Mouse (Mus musculus): Measurements from ENCODE around the gene Aloxe3. TPM values are rescaled to one million over a fixed set of nuclear protein-coding genes. Genes with fewer than 3 reads are reported as not detected.
A peak's percentile ranks its signal among the peaks of the same experiment; 100 is the strongest.

Aloxe3 gene
- polyA plus RNA-seq, 1 experiment from 2014 or later = 0.37 TPM

DNA sequence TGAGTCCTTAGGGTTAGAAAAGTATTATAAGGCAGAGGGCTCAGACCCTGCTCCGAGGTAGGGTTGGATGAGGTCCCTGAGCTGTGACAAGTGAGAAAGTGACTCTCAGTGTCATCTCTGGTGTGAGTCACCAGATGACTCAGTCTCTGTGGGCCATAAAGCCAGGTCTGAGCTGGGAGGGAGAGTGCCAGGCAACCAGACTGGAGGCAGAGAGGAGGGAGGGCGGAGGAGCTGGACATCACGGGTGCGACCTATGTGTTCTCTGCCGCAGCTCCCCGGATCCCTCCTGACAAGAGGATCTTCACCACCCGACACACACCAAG lies 23.3 kb upstream of the Aloxe3 start:
- 90% methylated on average over 7 of the region's 7 CpGs for WGBS (ENCODE audit: insufficient replicate concordance)
- Histone ChIP-seq H3K9me3 (replicated peaks; ENCODE audit: control insufficient read depth, low read length) (no peaks in the 10 kb centered on the region), H3K27ac (ENCODE audit: low read depth, low read length) (no peak overlapping the region), H3K27me3 (ENCODE audit: control insufficient read depth, insufficient read depth, low read length) (no peaks in the 10 kb centered on the region), H3K4me1 (ENCODE audit: control insufficient read depth, insufficient read depth, low read length) (peaks cover 34% of the 10 kb centered on the region), H3K4me3 (ENCODE audit: low read depth, low read length) (no peak overlapping the region), H3K4me2 (no peak overlapping the region), H3K36me3 (ENCODE audit: control insufficient read depth, insufficient read depth, low read length) (peaks cover 38% of the 10 kb centered on the region), H3K9ac (ENCODE audit: low read depth, low read length) (no peak overlapping the region)
- no peak for ATAC-seq (replicated peaks; ENCODE audit: insufficient number of reproducible peaks, low FRiP score, low TSS enrichment)

GRCm38 (mm10) chr11:69103121-69103520 lies 22.6 kb upstream of the Aloxe3 start:
- H3K27me3 ChIP-seq (ENCODE audit: control insufficient read depth, insufficient read depth, low read length) = no peaks in the 10 kb centered on the region
- no peak overlapping the region for H3K9ac ChIP-seq (ENCODE audit: low read depth, low read length)
- H3K4me3 ChIP-seq (ENCODE audit: low read depth, low read length) = no peak overlapping the region
- WGBS (ENCODE audit: insufficient replicate concordance) = 91% methylated on average over 14 of the region's 14 CpGs
- H3K27ac ChIP-seq (ENCODE audit: low read depth, low read length) = no peak overlapping the region
- no peak overlapping the region for H3K4me2 ChIP-seq
- no peak for ATAC-seq (replicated peaks; ENCODE audit: insufficient number of reproducible peaks, low FRiP score, low TSS enrichment)
- H3K36me3 ChIP-seq (ENCODE audit: control insufficient read depth, insufficient read depth, low read length) = peaks cover 40% of the 10 kb centered on the region
- no peaks in the 10 kb centered on the region for H3K9me3 ChIP-seq (replicated peaks; ENCODE audit: control insufficient read depth, low read length)
- peaks cover 27% of the 10 kb centered on the region for H3K4me1 ChIP-seq (ENCODE audit: control insufficient read depth, insufficient read depth, low read length)

DNA sequence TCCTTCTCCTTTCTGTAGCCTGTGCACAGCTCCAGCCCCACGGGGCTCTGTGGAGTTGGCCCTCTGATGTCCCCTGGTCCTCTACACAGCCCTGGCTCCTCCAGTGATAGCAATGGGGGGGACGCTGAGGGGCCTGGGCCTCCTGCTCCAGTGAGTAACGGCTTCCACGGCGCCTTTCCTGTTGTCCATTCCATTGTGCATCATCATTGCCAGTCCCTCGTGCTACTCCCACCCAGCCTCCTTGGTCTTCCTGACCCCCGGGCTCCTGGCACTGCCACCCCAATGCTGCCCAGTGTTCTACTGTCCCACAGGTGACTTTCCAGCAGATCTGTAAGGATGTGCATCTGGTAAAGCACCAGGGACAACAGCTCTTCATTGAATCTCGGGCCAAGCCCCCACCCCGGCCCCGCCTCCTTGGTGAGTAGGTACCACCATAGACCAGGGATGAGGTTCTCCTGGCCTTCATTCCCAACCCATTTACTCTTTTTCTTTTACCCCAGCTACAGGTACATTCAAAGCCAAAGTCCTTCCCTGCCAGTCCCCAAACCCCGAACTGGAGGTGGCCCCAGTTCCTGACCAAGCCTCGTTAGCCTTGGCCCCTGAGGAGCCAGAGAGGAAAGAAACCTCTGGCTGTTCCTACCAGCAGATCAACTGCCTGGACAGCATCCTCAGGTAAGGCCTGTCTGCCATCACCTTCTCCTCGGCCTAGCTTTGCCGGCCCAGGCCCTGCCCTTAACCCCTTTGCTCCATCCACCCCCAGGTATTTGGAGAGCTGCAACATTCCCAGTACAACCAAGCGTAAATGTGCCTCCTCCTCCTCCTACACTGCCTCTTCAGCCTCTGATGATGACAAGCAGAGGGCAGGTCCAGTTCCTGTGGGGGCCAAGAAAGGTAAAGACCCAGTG lies 21.9 kb upstream of the Aloxe3 start:
- 0 out of 2 replicates have a peak overlapping the region, but pooled peaks have one; percentile 1 for H3K4me3 ChIP-seq (ENCODE audit: low read depth, low read length)
- H3K27me3 ChIP-seq (ENCODE audit: control insufficient read depth, insufficient read depth, low read length) = no peaks in the 10 kb centered on the region
- 87% methylated on average over 15 of the region's 15 CpGs for WGBS (ENCODE audit: insufficient replicate concordance)
- no peak for ATAC-seq (replicated peaks; ENCODE audit: insufficient number of reproducible peaks, low FRiP score, low TSS enrichment)
- peaks cover 20% of the 10 kb centered on the region for H3K4me1 ChIP-seq (ENCODE audit: control insufficient read depth, insufficient read depth, low read length)
- no peak overlapping the region for H3K9ac ChIP-seq (ENCODE audit: low read depth, low read length)
- H3K27ac ChIP-seq (ENCODE audit: low read depth, low read length) = no peak overlapping the region
- H3K9me3 ChIP-seq (replicated peaks; ENCODE audit: control insufficient read depth, low read length) = no peaks in the 10 kb centered on the region
- H3K36me3 ChIP-seq (ENCODE audit: control insufficient read depth, insufficient read depth, low read length) = peaks cover 43% of the 10 kb centered on the region
- no peak overlapping the region for H3K4me2 ChIP-seq

DNA sequence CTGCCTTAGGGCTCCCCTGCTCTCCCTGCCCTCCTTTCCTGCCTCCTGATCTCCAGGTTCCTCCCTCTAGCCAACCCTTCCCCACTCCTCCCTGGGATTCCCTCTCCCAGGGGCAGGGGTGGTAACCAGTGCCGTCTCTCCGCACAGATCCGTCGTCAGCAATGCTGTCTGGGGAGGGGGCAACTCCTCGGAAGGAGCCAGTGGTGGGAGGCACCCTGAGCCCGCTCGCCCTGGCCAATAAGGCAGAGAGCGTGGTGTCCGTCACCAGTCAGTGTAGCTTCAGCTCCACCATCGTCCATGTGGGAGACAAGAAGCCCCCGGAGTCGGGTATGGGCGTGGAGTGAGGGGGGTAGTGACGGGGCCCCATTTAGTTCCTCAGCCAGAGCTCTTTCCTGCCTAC lies 21.2 kb upstream of the Aloxe3 start:
- ATAC-seq (replicated peaks; ENCODE audit: insufficient number of reproducible peaks, low FRiP score, low TSS enrichment) = no peak
- Histone ChIP-seq H3K4me3 (ENCODE audit: low read depth, low read length) (no peak overlapping the region), H3K4me1 (ENCODE audit: control insufficient read depth, insufficient read depth, low read length) (peaks cover 14% of the 10 kb centered on the region), H3K4me2 (no peak overlapping the region), H3K27ac (ENCODE audit: low read depth, low read length) (no peak overlapping the region), H3K36me3 (ENCODE audit: control insufficient read depth, insufficient read depth, low read length) (peaks cover 43% of the 10 kb centered on the region), H3K9me3 (replicated peaks; ENCODE audit: control insufficient read depth, low read length) (no peaks in the 10 kb centered on the region), H3K27me3 (ENCODE audit: control insufficient read depth, insufficient read depth, low read length) (no peaks in the 10 kb centered on the region), H3K9ac (ENCODE audit: low read depth, low read length) (no peak overlapping the region)
- WGBS (ENCODE audit: insufficient replicate concordance) = 83% methylated on average over 14 of the region's 14 CpGs

DNA sequence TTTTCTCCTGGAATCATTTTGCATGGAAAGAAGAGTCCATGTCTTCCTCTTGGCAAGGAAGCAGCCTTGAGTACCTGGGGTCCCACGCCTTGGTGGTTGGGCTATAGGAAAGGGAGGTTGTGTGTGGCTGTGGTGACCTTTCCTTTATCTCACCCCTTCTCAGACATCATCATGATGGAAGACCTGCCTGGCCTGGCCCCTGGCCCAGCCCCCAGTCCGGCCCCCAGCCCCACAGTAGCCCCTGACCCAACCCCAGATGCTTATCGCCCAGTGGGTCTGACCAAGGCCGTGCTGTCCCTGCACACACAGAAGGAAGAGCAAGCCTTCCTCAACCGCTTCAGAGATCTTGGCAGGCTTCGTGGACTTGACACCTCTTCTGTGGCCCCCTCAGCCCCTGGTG lies 20.5 kb upstream of the Aloxe3 start:
- H3K27me3 ChIP-seq (ENCODE audit: control insufficient read depth, insufficient read depth, low read length) = no peaks in the 10 kb centered on the region
- no peak overlapping the region for H3K9ac ChIP-seq (ENCODE audit: low read depth, low read length)
- no peak overlapping the region for H3K27ac ChIP-seq (ENCODE audit: low read depth, low read length)
- H3K4me2 ChIP-seq = no peak overlapping the region
- WGBS (ENCODE audit: insufficient replicate concordance) = 87% methylated on average over 6 of the region's 6 CpGs
- no peak overlapping the region for H3K4me3 ChIP-seq (ENCODE audit: low read depth, low read length)
- peaks cover 9% of the 10 kb centered on the region for H3K4me1 ChIP-seq (ENCODE audit: control insufficient read depth, insufficient read depth, low read length)
- no peaks in the 10 kb centered on the region for H3K9me3 ChIP-seq (replicated peaks; ENCODE audit: control insufficient read depth, low read length)
- no peak for ATAC-seq (replicated peaks; ENCODE audit: insufficient number of reproducible peaks, low FRiP score, low TSS enrichment)
- H3K36me3 ChIP-seq (ENCODE audit: control insufficient read depth, insufficient read depth, low read length) = peaks cover 43% of the 10 kb centered on the region

GRCm38 (mm10) chr11:69105796-69106195 lies 19.9 kb upstream of the Aloxe3 start:
- Histone ChIP-seq H3K4me3 (ENCODE audit: low read depth, low read length) (no peak overlapping the region), H3K4me2 (no peak overlapping the region), H3K27ac (ENCODE audit: low read depth, low read length) (no peak overlapping the region), H3K4me1 (ENCODE audit: control insufficient read depth, insufficient read depth, low read length) (peaks cover 3% of the 10 kb centered on the region), H3K27me3 (ENCODE audit: control insufficient read depth, insufficient read depth, low read length) (no peaks in the 10 kb centered on the region), H3K9me3 (replicated peaks; ENCODE audit: control insufficient read depth, low read length) (no peaks in the 10 kb centered on the region), H3K36me3 (ENCODE audit: control insufficient read depth, insufficient read depth, low read length) (peaks cover 43% of the 10 kb centered on the region), H3K9ac (ENCODE audit: low read depth, low read length) (no peak overlapping the region)
- ATAC-seq (replicated peaks; ENCODE audit: insufficient number of reproducible peaks, low FRiP score, low TSS enrichment) = no peak
- WGBS (ENCODE audit: insufficient replicate concordance) = 75% methylated on average over 2 of the region's 2 CpGs

GRCm38 (mm10) chr11:69106299-69106698 lies 19.4 kb upstream of the Aloxe3 start:
- Histone ChIP-seq H3K4me3 (ENCODE audit: low read depth, low read length) (no peak overlapping the region), H3K27ac (ENCODE audit: low read depth, low read length) (no peak overlapping the region), H3K9me3 (replicated peaks; ENCODE audit: control insufficient read depth, low read length) (no peaks in the 10 kb centered on the region), H3K4me2 (no peak overlapping the region), H3K9ac (ENCODE audit: low read depth, low read length) (no peak overlapping the region), H3K4me1 (ENCODE audit: control insufficient read depth, insufficient read depth, low read length) (0 out of 2 replicates have a peak, but pooled peaks cover under 1% of the 10 kb centered on the region), H3K36me3 (ENCODE audit: control insufficient read depth, insufficient read depth, low read length) (peaks cover 42% of the 10 kb centered on the region), H3K27me3 (ENCODE audit: control insufficient read depth, insufficient read depth, low read length) (no peaks in the 10 kb centered on the region)
- ATAC-seq (replicated peaks; ENCODE audit: insufficient number of reproducible peaks, low FRiP score, low TSS enrichment) = no peak
- 87% methylated on average over 11 of the region's 11 CpGs for WGBS (ENCODE audit: insufficient replicate concordance)

DNA sequence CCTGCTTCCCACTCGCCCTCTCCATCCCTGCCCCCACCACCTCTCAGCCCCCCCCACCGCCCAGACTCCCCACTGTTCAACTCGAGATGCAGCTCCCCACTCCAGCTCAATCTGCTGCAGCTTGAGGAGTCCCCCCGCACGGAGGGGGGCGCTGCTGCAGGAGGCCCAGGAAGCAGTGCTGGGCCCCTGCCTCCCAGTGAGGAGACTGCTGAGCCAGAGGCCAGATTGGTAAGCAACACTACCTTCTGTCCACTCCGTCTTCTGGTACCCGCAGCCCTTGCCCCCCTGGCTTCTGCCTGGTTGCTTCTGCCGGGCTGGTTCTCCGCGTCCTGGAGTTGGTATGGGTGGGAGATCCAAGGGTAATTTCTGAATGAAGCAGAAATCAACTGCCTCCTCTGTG lies 18.9 kb upstream of the Aloxe3 start:
- Histone ChIP-seq H3K36me3 (ENCODE audit: control insufficient read depth, insufficient read depth, low read length) (peaks cover 37% of the 10 kb centered on the region), H3K27ac (ENCODE audit: low read depth, low read length) (no peak overlapping the region), H3K4me3 (ENCODE audit: low read depth, low read length) (no peak overlapping the region), H3K4me2 (no peak overlapping the region), H3K9me3 (replicated peaks; ENCODE audit: control insufficient read depth, low read length) (no peaks in the 10 kb centered on the region), H3K4me1 (ENCODE audit: control insufficient read depth, insufficient read depth, low read length) (peaks cover 5% of the 10 kb centered on the region; the same call in 1 of the 2 replicates), H3K27me3 (ENCODE audit: control insufficient read depth, insufficient read depth, low read length) (no peaks in the 10 kb centered on the region), H3K9ac (ENCODE audit: low read depth, low read length) (no peak overlapping the region)
- ATAC-seq (replicated peaks; ENCODE audit: insufficient number of reproducible peaks, low FRiP score, low TSS enrichment) = no peak
- WGBS (ENCODE audit: insufficient replicate concordance) = 89% methylated on average over 11 of the region's 11 CpGs

- H3K27ac ChIP-seq (ENCODE audit: low read depth, low read length) = no peak overlapping the region
- no peak overlapping the region for H3K4me2 ChIP-seq
- no peaks in the 10 kb centered on the region for H3K9me3 ChIP-seq (replicated peaks; ENCODE audit: control insufficient read depth, low read length)
- H3K4me1 ChIP-seq (ENCODE audit: control insufficient read depth, insufficient read depth, low read length) = peaks cover 11% of the 10 kb centered on the region
- H3K27me3 ChIP-seq (ENCODE audit: control insufficient read depth, insufficient read depth, low read length) = 0 out of 2 replicates have a peak, but pooled peaks cover 1% of the 10 kb centered on the region
- H3K4me3 ChIP-seq (ENCODE audit: low read depth, low read length) = no peak overlapping the region
- H3K36me3 ChIP-seq (ENCODE audit: control insufficient read depth, insufficient read depth, low read length) = peaks cover 37% of the 10 kb centered on the region
- 86% methylated on average over 11 of the region's 11 CpGs for WGBS (ENCODE audit: insufficient replicate concordance)
- no peak for ATAC-seq (replicated peaks; ENCODE audit: insufficient number of reproducible peaks, low FRiP score, low TSS enrichment)
- no peak overlapping the region for H3K9ac ChIP-seq (ENCODE audit: low read depth, low read length)
Measured at GRCm38 (mm10) chr11:69107676-69108075, 18.0 kb upstream of the Aloxe3 start.

Data from heart, embryonic 11.5 days (tissue).